Mouse (Mus musculus) forebrain, postnatal 0 days (tissue): ENCODE measurements around the gene Lgals3. TPM values are rescaled to one million over a fixed set of nuclear protein-coding genes. Genes with fewer than 3 reads are reported as not detected.
A peak's percentile ranks its signal among the peaks of the same experiment; 100 is the strongest.

Experiments
- ATAC-seq: fragments of 200-750 bp; cut with Nextera tagmentation; 2 replicates; pipeline ENCODE4 v1.8.0; 2017; ENCODE audit warnings: mild to moderate bottlenecking, moderate library complexity
- DNase-seq: peaks from one replicate; pipeline ENCODE4 v3.0.0-alpha.2; 2015
- H3K27ac ChIP-seq: fragments of 300-500 bp; sonication (generic); 2 replicates; pipeline ENCODE4 v1.5.1; 2014; ENCODE audit warnings: low read depth, mild to moderate bottlenecking, antibody characterized with exemption, low read length, moderate library complexity, mixed read lengths
- H3K27me3 ChIP-seq: fragments of 300-500 bp; sonication (generic); 2 replicates; pipeline ENCODE4 v1.6.1; 2014; ENCODE audit warnings: mild to moderate bottlenecking, low read length, mixed read lengths; ENCODE audit not compliant: insufficient read depth
- H3K36me3 ChIP-seq: fragments of 300-500 bp; sonication (generic); 2 replicates; pipeline ENCODE4 v1.6.1; 2014; ENCODE audit warnings: mild to moderate bottlenecking, moderate library complexity; ENCODE audit not compliant: insufficient read depth
- H3K4me1 ChIP-seq: fragments of 300-500 bp; sonication (generic); 2 replicates; pipeline ENCODE4 v1.6.1; 2014; ENCODE audit warnings: antibody characterized with exemption; ENCODE audit not compliant: insufficient read depth
- H3K4me2 ChIP-seq: fragments of 300-500 bp; sonication (generic); 2 replicates; pipeline ENCODE4 v1.6.1; 2014; ENCODE audit warnings: low read depth, mild to moderate bottlenecking, moderate library complexity
- H3K4me3 ChIP-seq: fragments of 300-500 bp; sonication (generic); 2 replicates; pipeline ENCODE4 v1.5.1; 2014; ENCODE audit warnings: low read depth, low read length, mixed read lengths
- H3K9ac ChIP-seq: fragments of 300-500 bp; sonication (generic); 2 replicates; pipeline ENCODE4 v1.6.1; 2014; ENCODE audit warnings: mild to moderate bottlenecking
- H3K9me3 ChIP-seq: fragments of 300-500 bp; sonication (generic); 2 replicates; pipeline ENCODE4 v1.6.1; 2016; ENCODE audit warnings: low read length
- CTCF ChIP-seq: sonication (generic); IDR thresholded peaks from 2 replicates; pipeline ENCODE4 v1.5.1; 2016; ENCODE audit warnings: antibody characterized with exemption, control low read depth, low read depth
- WGBS: fragments of 180-500 bp; shearing (Covaris S2); extraction: QIAGEN DNeasy Blood & Tissue Kit; methylation state at CpG from one replicate; pipeline ENCODE4 v1.1.7; 2014; 5-methylcytosine and 5-hydroxymethylcytosine counted together
- polyA plus RNA-seq: library from polyadenylated mRNA; unstranded; fragments of >200 nt; fragmentation: Nextera tagmentation; extraction: Ambion mirVana; gene quantifications from 2 replicates; pipeline ENCODE4 v1.2.1, GENCODE M21; 2015
- total RNA-seq: library from RNA; depleted of rRNA; stranded (reverse); fragments of >200 nt; gene quantifications from 2 replicates; pipeline ENCODE4 v1.2.3, GENCODE M21; 2014

Lgals3 gene
- total and polyA plus RNA-seq, 2 experiments from 2014 or later, result 2.1 to 9.0 TPM

DNA sequence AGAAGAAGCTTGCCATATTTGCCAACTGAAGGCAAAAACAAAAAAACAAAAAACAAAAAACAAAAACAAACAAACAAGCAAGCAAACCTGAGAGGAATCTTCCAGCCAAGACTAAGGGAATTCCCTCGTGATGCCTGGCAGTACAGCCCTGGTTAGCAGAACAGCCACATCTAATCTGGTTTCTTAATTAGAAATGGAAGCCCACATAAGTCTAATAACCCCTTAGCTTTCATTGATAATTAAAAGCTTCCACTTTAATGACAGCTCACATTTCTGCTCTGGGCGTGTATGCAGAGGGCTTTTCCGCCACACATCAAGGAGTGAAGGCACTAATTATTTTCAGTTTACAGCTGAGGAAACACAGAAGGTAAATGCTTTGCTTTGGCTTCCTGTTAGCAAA, 32.3 kb upstream of the Lgals3 start:
- WGBS, result 46% methylated on average over 3 of the region's 3 CpGs
- Histone ChIP-seq H3K27ac (no peak overlapping the region), H3K4me3 (no peak overlapping the region), H3K27me3 (no peaks in the 10 kb centered on the region), H3K36me3 (no peaks in the 10 kb centered on the region), H3K4me2 (no peak overlapping the region), H3K9me3 (no peaks in the 10 kb centered on the region), H3K9ac (no peak overlapping the region), H3K4me1 (no peaks in the 10 kb centered on the region)
- DNase-seq, result no peak
- TF ChIP-seq CTCF, result no peak
- no peak for ATAC-seq

DNA sequence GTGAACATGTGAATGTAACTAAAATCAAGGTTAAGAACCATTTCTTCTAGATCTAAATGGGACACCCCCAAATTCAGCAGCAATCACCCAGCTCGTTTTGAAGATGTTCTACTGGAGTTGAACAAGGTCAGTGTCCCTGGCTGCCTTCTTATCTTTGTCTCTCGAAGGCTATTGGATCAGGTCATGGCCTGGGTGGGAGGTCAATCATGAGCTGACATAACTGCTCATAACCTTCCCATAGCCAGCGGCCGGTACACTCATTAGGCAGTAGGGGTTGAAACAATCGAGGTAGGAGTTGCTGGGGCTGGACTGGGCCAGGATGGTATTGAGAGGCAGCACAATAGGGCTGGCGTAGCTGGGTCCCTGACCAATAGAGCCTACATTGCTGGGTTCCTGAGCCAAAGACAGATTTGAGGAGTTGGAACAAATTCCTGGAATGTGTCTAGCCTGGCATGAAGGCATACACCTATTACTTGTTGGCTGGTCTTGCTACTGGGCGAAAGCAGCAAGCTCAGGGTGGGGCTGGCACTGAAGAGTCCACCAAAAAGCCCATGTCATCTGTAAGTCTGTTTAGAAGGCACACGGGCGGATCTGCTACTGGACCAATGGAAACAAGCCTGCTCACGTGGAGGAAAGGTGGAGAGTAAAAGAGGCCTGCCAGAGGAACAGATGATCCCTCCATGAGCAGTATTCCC, 27.2 kb upstream of the Lgals3 start:
- H3K4me3 ChIP-seq, result no peak overlapping the region
- H3K9me3 ChIP-seq, result no peaks in the 10 kb centered on the region
- no peak overlapping the region for H3K4me2 ChIP-seq
- H3K27ac ChIP-seq, result no peak overlapping the region
- no peak overlapping the region for H3K9ac ChIP-seq
- H3K27me3 ChIP-seq, result no peaks in the 10 kb centered on the region
- 80% methylated on average over 10 of the region's 10 CpGs for WGBS
- H3K36me3 ChIP-seq, result no peaks in the 10 kb centered on the region
- ATAC-seq, result no peak
- TF ChIP-seq CTCF, result no peak
- H3K4me1 ChIP-seq, result no peaks in the 10 kb centered on the region
- no peak for DNase-seq

DNA sequence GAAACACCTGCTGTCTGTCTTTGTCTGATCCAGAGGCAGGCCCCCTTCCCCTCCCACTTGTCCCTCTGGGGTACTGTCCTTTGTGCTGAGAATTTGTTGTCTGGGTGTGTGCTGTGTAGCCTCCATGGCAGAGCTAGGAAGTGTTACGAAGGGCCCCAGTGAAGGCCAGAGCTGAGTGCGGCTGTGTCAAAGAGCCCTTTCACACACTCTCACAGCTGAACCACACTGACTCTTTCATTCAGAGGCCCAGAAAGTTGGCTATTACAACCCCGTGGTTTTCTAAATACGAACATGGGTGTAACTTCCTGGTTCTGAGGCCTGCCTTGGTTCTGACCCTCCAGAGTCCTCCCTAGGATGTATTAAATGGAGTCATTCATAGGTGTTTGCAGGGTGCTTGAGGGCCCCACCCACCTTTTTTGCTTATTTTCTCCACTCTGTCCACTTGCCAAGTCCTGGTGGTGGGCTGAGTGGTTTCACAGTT, 25.7 kb upstream of the Lgals3 start:
- no peaks in the 10 kb centered on the region for H3K4me1 ChIP-seq
- no peak for TF ChIP-seq CTCF
- DNase-seq, result no peak
- no peak overlapping the region for H3K9ac ChIP-seq
- WGBS, result 38% methylated on average over 4 of the region's 4 CpGs
- H3K27me3 ChIP-seq, result no peaks in the 10 kb centered on the region
- H3K36me3 ChIP-seq, result no peaks in the 10 kb centered on the region
- no peak overlapping the region for H3K4me2 ChIP-seq
- no peak overlapping the region for H3K27ac ChIP-seq
- no peak overlapping the region for H3K4me3 ChIP-seq
- no peaks in the 10 kb centered on the region for H3K9me3 ChIP-seq
- peak; percentile 81 for ATAC-seq

DNA sequence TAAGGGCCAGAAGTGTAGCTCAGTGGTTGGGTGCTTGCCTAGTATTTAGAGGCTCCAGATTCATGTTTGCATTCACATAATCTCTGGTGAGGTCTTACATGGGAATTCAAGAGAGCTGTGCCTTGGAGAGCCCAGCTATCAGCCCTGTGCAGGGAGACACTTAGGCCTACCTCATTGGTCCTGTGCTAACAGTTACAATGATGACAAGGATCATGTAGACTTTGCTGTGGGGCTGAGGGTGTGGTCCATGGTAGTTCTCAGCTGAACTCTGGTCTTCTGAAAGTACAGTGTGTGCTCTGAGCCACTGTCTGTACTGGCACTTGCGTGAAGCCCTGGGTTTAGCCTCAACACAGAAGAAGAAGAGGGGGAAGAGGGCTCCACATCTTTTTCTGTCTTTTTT, 20.8 kb upstream of the Lgals3 start:
- Histone ChIP-seq H3K36me3 (no peaks in the 10 kb centered on the region), H3K4me1 (no peaks in the 10 kb centered on the region), H3K4me3 (no peak overlapping the region), H3K4me2 (no peak overlapping the region), H3K27me3 (no peaks in the 10 kb centered on the region), H3K9me3 (no peaks in the 10 kb centered on the region), H3K27ac (no peak overlapping the region), H3K9ac (no peak overlapping the region)
- TF ChIP-seq CTCF, result no peak
- ATAC-seq, result no peak
- DNase-seq, result no peak
- WGBS, result 93% methylated on average over 1 of the region's 1 CpGs

DNA sequence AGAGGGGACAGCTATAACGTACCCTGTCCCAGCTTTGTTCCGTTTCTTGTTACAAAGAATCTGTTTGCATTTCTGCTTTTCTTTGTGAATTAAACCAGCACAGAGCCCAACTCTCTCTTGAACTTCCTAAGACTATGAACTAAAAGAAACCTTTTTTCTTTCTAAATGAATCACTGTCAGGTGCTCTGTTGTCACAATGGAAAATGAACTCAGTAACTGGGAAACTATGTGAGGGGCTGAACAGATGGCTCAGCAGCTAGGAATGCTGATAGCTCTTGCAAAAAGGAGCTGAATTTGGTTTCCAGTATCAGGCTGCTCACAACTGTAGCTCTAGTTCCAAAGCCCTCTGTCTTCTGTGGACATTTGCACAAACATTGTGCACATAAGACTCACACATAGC, 16.6 kb upstream of the Lgals3 start:
- Histone ChIP-seq H3K9me3 (no peaks in the 10 kb centered on the region), H3K36me3 (no peaks in the 10 kb centered on the region), H3K4me2 (no peak overlapping the region), H3K4me1 (no peaks in the 10 kb centered on the region), H3K4me3 (no peak overlapping the region), H3K27ac (no peak overlapping the region), H3K27me3 (no peaks in the 10 kb centered on the region), H3K9ac (no peak overlapping the region)
- no peak for DNase-seq
- no peak for ATAC-seq
- 57% methylated on average over 2 of the region's 2 CpGs for WGBS
- no peak for TF ChIP-seq CTCF

DNA sequence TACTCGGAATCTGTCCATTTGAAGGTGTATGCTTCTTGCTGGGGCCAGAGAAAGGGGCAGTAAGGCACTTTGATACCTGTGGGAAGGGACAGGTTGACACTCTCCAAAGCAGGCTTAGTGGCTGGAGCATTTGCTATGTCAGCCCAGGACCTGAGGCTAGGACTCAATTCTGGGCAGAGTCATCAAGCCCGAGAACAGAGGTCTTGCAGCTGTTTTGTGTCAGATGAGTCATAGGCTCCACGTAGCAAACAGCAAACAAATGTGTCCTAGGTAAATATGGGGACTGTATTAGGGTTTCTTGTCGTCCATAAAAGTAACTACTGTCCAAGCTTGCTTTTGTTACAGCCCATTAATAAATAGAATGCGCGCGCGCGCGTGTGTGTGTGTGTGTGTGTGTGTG, 15.3 kb upstream of the Lgals3 start:
- Histone ChIP-seq H3K4me2 (no peak overlapping the region), H3K27ac (no peak overlapping the region), H3K4me3 (no peak overlapping the region), H3K4me1 (no peaks in the 10 kb centered on the region), H3K36me3 (no peaks in the 10 kb centered on the region), H3K9ac (no peak overlapping the region), H3K9me3 (no peaks in the 10 kb centered on the region), H3K27me3 (no peaks in the 10 kb centered on the region)
- 91% methylated on average over 10 of the region's 10 CpGs for WGBS
- DNase-seq (no peak), ATAC-seq (no peak)
- TF ChIP-seq CTCF, result no peak

DNA sequence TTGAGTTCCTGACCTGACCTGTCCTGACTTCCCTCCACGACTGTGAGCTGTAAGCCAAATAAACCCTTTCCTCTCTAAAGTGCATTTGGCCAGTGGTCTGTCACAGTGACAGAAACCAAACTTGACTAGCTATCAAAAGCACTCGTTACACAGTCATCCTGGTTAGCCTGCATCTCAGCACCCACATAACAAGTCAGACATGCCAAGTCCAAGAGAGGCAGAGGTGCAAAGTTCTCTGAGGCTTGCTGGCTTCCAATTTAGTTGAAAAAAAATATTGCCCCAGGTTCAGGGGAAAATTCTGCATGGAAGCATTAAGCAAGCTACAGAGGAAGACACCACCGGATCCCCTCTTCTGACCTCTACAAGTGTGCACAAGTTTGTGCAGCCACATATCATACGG, 14.3 kb upstream of the Lgals3 start:
- H3K4me1 ChIP-seq, result no peaks in the 10 kb centered on the region

More for the DNA sequence above, 14.3 kb upstream of the Lgals3 start:
- no peaks in the 10 kb centered on the region for H3K9me3 ChIP-seq
- H3K27me3 ChIP-seq, result no peaks in the 10 kb centered on the region
- no peak overlapping the region for H3K4me2 ChIP-seq
- no peaks in the 10 kb centered on the region for H3K36me3 ChIP-seq
- 86% methylated on average over 4 of the region's 4 CpGs for WGBS
- ATAC-seq (no peak), DNase-seq (no peak)
- TF ChIP-seq CTCF, result no peak
- H3K4me3 ChIP-seq, result no peak overlapping the region
- no peak overlapping the region for H3K9ac ChIP-seq
- no peak overlapping the region for H3K27ac ChIP-seq
